Mouse (Mus musculus) midbrain, embryonic 15.5 days (tissue): ENCODE results near the gene Imp4. TPM values are rescaled to one million over a fixed set of nuclear protein-coding genes. Genes with fewer than 3 reads are reported as not detected.
"Not testable (repeated sequence)": the region's sequence is repeated elsewhere in the genome, so short reads cannot be mapped to it uniquely, and the experiment has no call there.

Experiments
- ATAC-seq: fragments of 200-750 bp; cut with Nextera tagmentation; replicated peaks from 2 replicates; pipeline ENCODE4 v1.8.0; 2017; ENCODE audit warnings: moderate TSS enrichment
- H3K27ac ChIP-seq: fragments of 300-500 bp; sonication (generic); 2 replicates; pipeline ENCODE4 v1.5.1; 2015; ENCODE audit warnings: mild to moderate bottlenecking, inconsistent platforms
- H3K27me3 ChIP-seq: fragments of 300-500 bp; sonication (generic); replicated peaks from 2 replicates; pipeline ENCODE4 v1.6.1; 2015; ENCODE audit warnings: inconsistent platforms
- H3K36me3 ChIP-seq: fragments of 300-500 bp; sonication (generic); replicated peaks from 2 replicates; pipeline ENCODE4 v1.6.1; 2015; ENCODE audit warnings: inconsistent platforms
- H3K4me1 ChIP-seq: fragments of 300-500 bp; sonication (generic); 2 replicates; pipeline ENCODE4 v1.6.1; 2015; ENCODE audit warnings: inconsistent platforms
- H3K4me2 ChIP-seq: fragments of 300-500 bp; sonication (generic); 2 replicates; pipeline ENCODE4 v1.6.1; 2015; ENCODE audit warnings: inconsistent platforms, mild to moderate bottlenecking, moderate library complexity
- H3K4me3 ChIP-seq: fragments of 300-500 bp; sonication (generic); 2 replicates; pipeline ENCODE4 v1.5.1; 2015; ENCODE audit warnings: mild to moderate bottlenecking, inconsistent platforms
- H3K9ac ChIP-seq: fragments of 300-500 bp; sonication (generic); 2 replicates; pipeline ENCODE4 v1.6.1; 2015; ENCODE audit warnings: mild to moderate bottlenecking, inconsistent platforms
- H3K9me3 ChIP-seq: fragments of 300-500 bp; sonication (generic); 2 replicates; pipeline ENCODE4 v1.6.1; 2016; ENCODE audit warnings: inconsistent platforms
- WGBS: fragments of 180-500 bp; shearing (Covaris S2); methylation state at CpG from one replicate; pipeline ENCODE4 v1.1.7; 2015; ENCODE audit warnings: mixed read lengths; 5-methylcytosine and 5-hydroxymethylcytosine counted together
- polyA plus RNA-seq: library from polyadenylated mRNA; unstranded; fragments of >200 nt; fragmentation: Nextera tagmentation; extraction: Ambion mirVana; gene quantifications from 2 replicates; pipeline ENCODE4 v1.2.1, GENCODE M21; 2015

The Imp4 gene
- polyA plus RNA-seq, 1 experiment from 2014 or later, result 54.3 TPM

DNA sequence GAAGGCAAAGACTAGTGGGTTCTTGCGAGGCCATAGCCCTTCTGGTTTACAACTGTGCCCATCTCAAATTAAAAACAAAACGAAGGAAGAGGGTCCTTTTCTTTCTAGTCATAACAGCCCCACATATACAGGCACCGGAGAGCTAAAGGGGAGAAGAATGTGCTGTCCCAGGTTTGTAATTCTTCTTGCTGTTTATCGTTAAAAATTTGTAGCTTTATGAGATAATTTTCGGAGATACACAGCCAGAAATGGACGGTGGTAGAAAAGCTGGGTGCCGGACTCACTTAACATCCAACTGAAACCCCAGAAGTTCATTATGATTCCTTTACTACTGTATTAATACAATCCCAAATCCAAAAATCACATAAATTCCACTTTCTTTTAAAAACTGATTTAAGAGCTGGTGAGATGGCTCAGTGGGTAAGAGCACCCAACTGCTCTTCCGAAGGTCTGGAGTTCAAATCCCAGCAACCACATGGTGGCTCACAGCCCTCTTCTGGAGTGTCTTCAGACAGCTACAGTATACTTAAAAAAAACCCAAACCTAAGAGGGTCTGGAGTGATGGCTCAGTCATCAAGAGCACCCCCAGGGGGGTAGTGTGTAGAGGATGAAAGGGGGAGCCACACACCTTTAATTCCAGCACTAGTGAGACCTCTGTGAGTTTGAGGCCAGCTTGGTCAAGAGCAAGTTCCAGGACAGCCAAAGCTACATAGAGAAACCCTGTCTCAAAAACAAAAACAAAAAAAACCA is 4.1 kb upstream of the Imp4 start:
- Histone ChIP-seq H3K9ac (peak overlapping the region; percentile 62), H3K4me1 (peaks cover 31% of the 10 kb centered on the region), H3K27ac (peak overlapping the region; percentile 91), H3K27me3 (no peaks in the 10 kb centered on the region), H3K4me3 (peak overlapping the region; percentile 77), H3K9me3 (no peaks in the 10 kb centered on the region), H3K4me2 (peak overlapping the region; percentile 70), H3K36me3 (no peaks in the 10 kb centered on the region; the same call in 1 of the 2 replicates)
- WGBS, result 29% methylated on average over 8 of the region's 8 CpGs
- no peak for ATAC-seq

DNA sequence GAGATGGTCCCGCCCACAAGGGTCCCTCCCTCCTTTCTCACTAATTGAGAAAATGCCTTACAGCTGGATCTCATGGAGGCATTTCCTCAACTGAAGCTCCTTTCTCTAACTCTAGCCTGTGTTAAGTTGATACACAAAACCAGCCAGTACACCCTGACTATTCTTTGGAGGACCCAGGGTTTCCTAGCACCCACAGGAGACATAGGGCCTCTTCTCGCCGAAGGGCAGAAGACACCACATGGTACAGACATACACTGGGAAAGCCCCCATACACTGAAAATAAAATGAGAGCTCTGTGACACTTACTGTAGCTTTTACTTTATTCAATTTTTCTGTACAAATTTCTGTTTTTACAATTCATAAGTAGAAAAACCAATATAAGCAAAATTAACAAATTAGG is 3.3 kb upstream of the Imp4 start:
- no peak overlapping the region for H3K9ac ChIP-seq
- peaks cover 38% of the 10 kb centered on the region for H3K4me1 ChIP-seq
- no peak for ATAC-seq
- no peak overlapping the region for H3K27ac ChIP-seq
- WGBS, result 90% methylated on average over 3 of the region's 3 CpGs
- H3K9me3 ChIP-seq, result no peaks in the 10 kb centered on the region
- no peaks in the 10 kb centered on the region for H3K27me3 ChIP-seq
- no peaks in the 10 kb centered on the region; the same call in 1 of the 2 replicates for H3K36me3 ChIP-seq
- H3K4me3 ChIP-seq, result no peak overlapping the region
- H3K4me2 ChIP-seq, result no peak overlapping the region

DNA sequence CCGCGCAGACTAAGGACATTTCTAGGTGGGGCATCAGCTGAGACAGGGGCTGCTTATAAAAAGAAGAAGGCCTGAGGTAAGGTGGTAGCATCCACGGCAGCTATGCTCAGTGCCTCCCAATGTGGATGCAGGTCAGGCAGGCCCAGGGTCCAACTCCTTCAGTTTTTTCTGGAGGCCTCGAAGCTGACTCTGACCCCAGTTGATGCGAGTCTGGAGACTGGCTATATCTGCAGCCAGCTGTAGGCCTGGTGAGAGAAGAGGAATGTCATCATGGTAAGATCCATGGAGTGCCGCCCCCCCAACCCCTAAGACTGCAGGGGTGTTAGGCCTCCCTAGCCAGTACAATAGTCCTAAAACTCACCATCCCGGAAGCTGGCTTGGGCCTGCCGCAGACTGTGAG is 2.3 kb upstream of the Imp4 start:
- H3K4me2 ChIP-seq, H3K36me3 ChIP-seq, H3K27me3 ChIP-seq, H3K27ac ChIP-seq, H3K9me3 ChIP-seq, ATAC-seq, H3K9ac ChIP-seq, H3K4me3 ChIP-seq: not testable (repeated sequence)
- peaks cover 41% of the 10 kb centered on the region for H3K4me1 ChIP-seq
- 97% methylated on average over 8 of the region's 8 CpGs for WGBS

DNA sequence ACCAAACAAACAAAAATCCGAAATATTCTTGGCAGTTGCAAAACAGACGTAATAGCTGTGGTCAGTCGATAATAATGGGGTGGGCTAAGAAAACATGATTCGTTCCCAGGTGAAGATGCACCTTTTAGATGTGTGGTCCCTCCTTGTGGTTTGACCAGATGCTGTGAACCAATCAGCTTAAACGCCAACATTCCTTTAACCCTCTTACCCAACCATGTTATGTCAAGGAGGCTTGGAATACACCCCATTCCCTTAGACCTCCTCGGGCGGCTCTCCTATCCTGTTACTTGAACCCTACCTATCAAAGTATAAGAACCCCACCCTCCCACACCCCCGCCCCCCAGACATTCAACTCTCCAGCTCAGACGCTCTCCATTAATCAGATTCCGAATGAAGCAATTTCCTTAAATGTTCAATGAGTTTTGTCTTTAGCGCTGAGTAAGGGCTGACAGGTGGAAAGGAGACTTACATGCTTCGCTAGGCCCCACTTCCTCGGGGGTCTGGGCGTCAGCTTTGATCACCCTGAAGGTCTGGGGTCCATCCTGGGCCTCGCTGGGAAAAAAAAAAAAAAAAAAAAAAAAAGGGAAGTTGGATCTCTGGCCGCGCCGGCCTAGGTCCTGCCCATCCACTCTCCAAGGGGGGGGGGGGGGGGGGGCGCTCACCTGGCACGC is 1.1 kb upstream of the Imp4 start:
- Histone ChIP-seq H3K9ac (peak overlapping the region; percentile 52), H3K4me3 (peak overlapping the region; percentile 76), H3K36me3 (peaks cover 10% of the 10 kb centered on the region), H3K4me1 (peaks cover 33% of the 10 kb centered on the region), H3K27ac (no peak overlapping the region), H3K27me3 (no peaks in the 10 kb centered on the region), H3K4me2 (peak overlapping the region; percentile 75), H3K9me3 (no peaks in the 10 kb centered on the region)
- no peak for ATAC-seq
- WGBS, result 41% methylated on average over 17 of the region's 20 CpGs

DNA sequence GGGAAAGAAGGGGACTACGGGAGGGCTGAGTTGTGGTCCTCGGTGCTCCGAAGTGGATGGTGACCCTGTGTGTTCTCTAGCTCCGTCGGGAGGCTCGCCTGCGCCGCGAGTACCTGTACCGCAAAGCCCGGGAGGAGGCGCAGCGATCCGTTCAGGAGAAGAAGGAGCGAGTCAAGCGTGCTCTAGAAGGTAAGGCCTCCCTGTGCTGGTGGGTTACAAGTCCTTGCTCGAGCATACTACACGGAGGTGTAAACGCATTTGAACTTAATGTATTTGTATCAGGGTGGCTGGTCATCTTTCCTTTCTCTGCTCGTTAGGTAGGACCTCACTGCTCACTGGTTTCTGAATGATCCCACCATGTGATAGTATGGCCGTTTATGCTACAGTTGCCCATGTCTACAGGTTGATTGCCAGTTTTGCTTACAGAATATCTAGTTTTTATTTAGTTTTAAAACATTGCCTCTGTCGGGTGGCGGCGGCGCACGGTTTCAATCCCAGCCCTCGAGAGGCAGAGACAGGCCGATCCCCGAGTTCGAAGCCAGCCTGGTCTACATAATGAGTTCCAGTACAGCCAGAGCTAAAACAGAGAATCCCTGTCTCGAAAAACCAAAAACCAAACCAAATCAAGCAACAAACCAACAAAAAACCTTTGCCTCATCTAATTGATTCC is 445 bp downstream of the Imp4 start:
- peak; percentile 51 for ATAC-seq
- WGBS, result 9% methylated on average over 31 of the region's 31 CpGs

DNA sequence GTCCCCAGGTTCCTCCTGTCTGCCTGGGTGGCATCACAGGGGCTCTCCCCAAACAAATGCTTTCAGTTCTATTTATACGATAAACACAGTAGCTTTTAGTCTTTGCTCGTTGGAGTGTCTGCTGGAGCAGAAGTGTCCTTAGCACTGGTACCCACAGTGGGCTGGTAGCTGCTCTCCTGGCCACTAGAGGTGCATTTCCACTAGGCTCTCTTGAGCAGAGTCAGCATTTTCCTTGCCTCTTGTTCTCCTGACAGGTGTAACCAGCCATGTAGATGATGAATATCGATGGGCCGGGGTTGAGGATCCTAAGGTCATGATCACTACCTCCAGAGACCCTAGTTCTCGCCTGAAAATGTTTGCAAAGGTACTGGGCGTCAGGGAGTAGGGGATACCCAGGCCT is 3.5 kb downstream of the Imp4 start:
- Histone ChIP-seq H3K4me3 (no peak overlapping the region), H3K4me1 (peaks cover 23% of the 10 kb centered on the region), H3K36me3 (peaks cover 34% of the 10 kb centered on the region), H3K9ac (no peak overlapping the region), H3K27ac (no peak overlapping the region), H3K9me3 (no peaks in the 10 kb centered on the region), H3K27me3 (no peaks in the 10 kb centered on the region), H3K4me2 (no peak overlapping the region)
- ATAC-seq, result no peak
- 96% methylated on average over 6 of the region's 6 CpGs for WGBS

More for the DNA sequence above, 445 bp downstream of the Imp4 start:
- Histone ChIP-seq H3K9me3 (no peaks in the 10 kb centered on the region), H3K27ac (peak overlapping the region; percentile 76), H3K9ac (peak overlapping the region; percentile 57), H3K4me2 (peak overlapping the region; percentile 78), H3K36me3 (peaks cover 25% of the 10 kb centered on the region), H3K4me1 (peaks cover 29% of the 10 kb centered on the region), H3K4me3 (peak overlapping the region; percentile 76), H3K27me3 (no peaks in the 10 kb centered on the region)

DNA sequence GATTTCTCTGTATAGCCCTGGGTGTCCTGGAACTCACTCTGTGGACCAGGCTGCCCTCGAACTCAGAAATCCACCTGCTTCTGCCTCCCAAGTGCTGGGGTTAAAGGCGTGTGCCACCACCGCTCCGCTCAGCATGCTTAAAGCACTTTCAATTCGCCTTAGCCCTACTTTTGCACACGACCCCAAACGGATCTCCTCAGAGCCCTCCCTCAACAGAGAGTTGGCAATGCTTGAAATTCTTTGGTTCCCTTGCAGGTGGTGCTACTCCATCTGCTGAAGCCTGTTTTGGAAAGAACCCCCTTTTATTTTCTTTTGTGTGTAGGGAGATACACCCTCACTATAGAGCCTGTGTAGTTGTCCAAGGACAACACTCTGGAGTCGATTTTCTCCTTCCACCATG is 18.8 kb downstream of the Imp4 start:
- H3K27ac ChIP-seq, result no peak overlapping the region
- ATAC-seq, result no peak
- peaks cover 10% of the 10 kb centered on the region for H3K4me1 ChIP-seq
- H3K9me3 ChIP-seq, result no peaks in the 10 kb centered on the region
- no peaks in the 10 kb centered on the region for H3K36me3 ChIP-seq
- H3K4me3 ChIP-seq, result no peak overlapping the region
- peaks cover 32% of the 10 kb centered on the region for H3K27me3 ChIP-seq
- no peak overlapping the region for H3K9ac ChIP-seq
- 31% methylated on average over 8 of the region's 8 CpGs for WGBS
- H3K4me2 ChIP-seq, result no peak overlapping the region

DNA sequence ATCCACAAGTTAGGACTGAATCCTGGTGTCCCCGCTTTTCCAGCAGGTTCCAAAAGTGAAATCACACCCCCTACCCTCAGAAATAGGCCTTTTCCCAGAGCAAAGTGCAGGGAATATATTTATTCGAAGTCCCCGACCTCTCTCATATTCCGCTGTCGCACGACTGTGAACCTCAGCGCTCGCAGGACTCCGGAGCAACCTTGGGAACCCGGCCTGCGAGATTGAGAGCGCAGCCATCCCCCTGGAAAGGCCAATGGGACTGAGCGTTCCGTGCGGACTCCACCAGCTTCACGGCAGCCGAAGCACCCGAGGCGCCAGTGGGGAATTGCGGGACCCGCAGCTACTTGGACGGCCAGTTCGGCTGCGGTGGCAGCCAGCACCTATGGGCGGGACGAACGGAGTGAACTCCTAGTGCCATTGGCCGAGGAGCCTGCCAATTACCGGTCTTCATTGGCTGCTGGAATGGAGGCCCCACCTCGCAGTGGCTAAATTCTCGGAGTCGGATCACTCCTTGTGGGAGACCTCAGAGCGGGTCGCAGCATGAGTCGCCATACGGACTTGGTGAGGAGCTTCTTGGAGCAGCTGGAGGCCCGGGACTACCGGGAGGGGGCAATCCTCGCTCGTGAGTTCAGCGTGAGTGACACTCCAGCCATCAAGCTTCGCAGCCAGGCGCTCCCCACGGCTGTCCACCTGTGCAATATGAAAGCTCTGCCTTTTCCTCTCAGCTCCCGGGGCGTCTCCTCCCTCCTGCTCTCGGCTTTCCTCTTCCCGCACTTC is 19.8 kb downstream of the Imp4 start, which contains the start of gene Ptpn18:
TSS of gene Ptpn18 (plus strand) at position 479 of the 777 bp plus-strand sequence.
- ATAC-seq, result peak; percentile 96
- H3K36me3 ChIP-seq, result no peaks in the 10 kb centered on the region
- H3K9me3 ChIP-seq, result no peaks in the 10 kb centered on the region
- H3K4me1 ChIP-seq, result peaks cover 10% of the 10 kb centered on the region
- no peak within 1 kb of the TSS for H3K27ac ChIP-seq
- peaks cover 32% of the 10 kb centered on the region for H3K27me3 ChIP-seq
- H3K4me2 ChIP-seq, result peak within 1 kb of the TSS; percentile 96
- peak within 1 kb of the TSS; percentile 51 for H3K9ac ChIP-seq
- under 1% methylated on average over 48 of the region's 48 CpGs for WGBS
- peak within 1 kb of the TSS; percentile 57 for H3K4me3 ChIP-seq

DNA sequence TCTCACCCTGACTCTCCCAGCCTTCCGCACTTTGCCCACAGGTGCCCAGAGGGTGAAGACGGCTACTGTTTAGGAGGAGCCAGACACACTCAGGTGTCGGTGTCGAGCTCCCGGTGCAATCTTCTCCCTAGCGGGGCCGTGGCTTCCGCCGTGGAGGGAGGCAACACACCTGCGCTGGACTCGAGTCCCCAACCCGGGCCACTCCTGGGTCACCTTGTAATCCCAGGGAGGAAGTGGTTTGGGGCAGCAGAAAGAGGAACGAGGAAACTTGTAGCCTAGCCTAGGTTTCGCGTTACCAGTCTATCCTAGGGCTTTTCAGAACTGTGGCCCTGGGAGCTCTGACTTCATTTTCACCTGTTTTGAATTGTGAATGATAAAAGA is 20.4 kb downstream of the Imp4 start:
- Histone ChIP-seq H3K36me3 (no peaks in the 10 kb centered on the region), H3K9me3 (no peaks in the 10 kb centered on the region), H3K4me1 (peaks cover 10% of the 10 kb centered on the region), H3K9ac (peak overlapping the region; percentile 51), H3K4me3 (peak overlapping the region; percentile 57), H3K27ac (no peak overlapping the region), H3K27me3 (peaks cover 32% of the 10 kb centered on the region), H3K4me2 (peak overlapping the region; percentile 96)
- WGBS, result 4% methylated on average over 15 of the region's 15 CpGs
- ATAC-seq, result no peak; the same call in 1 of the 2 replicates

DNA sequence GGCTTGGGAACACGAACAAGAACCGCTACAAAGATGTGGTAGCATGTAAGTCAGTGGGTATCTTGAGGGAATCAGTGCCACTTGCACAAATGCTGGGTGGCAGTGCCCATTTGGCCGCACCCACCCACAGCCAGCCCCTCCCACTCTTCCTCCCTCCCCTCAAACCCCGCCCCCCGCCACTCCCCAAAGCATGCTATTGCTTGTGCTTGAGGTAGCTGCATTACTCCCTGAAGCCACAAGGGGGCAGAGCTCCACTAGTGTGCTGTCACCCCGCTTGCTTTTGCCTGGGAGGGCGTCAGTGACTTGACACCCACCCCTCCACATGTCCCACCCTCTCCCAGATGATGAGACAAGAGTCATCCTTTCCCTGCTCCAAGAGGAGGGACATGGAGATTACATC is 23.1 kb downstream of the Imp4 start:
- no peaks in the 10 kb centered on the region for H3K36me3 ChIP-seq
- H3K9ac ChIP-seq, result no peak overlapping the region
- H3K27ac ChIP-seq, result no peak overlapping the region
- no peaks in the 10 kb centered on the region for H3K9me3 ChIP-seq
- H3K4me1 ChIP-seq, result peaks cover 10% of the 10 kb centered on the region
- H3K4me3 ChIP-seq, result no peak overlapping the region
- H3K27me3 ChIP-seq, result peaks cover 23% of the 10 kb centered on the region
- 18% methylated on average over 7 of the region's 7 CpGs for WGBS
- no peak overlapping the region for H3K4me2 ChIP-seq
- no peak for ATAC-seq

DNA sequence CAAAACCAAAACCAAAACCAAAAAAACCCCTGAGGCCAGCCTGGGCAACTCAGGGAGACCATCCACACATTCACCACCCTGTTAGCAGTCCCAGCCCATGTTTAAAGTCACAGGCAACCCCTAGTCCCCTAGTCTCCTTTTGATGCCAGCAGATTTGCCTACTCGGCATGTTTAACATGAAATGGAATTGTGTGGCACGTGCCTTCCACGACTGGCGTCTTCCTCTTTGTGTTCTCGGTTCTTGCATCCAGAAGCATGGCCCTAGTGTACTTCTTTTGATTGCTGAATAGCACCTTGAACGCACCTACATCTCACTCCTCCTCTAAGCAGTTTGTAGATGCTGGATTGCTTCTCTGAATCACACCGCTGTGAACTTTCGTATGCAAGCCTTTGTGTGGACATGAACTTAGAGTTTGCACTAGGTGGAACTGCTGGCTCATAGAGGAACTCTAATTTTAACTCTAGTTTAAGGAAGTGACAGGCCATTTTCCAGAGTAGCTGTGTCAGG is 24.7 kb downstream of the Imp4 start:
- H3K4me3 ChIP-seq, result no peak overlapping the region
- no peak for ATAC-seq

More for the DNA sequence above, 24.7 kb downstream of the Imp4 start:
- Histone ChIP-seq H3K9me3 (no peaks in the 10 kb centered on the region), H3K4me1 (peaks cover 10% of the 10 kb centered on the region), H3K27ac (no peak overlapping the region), H3K4me2 (no peak overlapping the region), H3K27me3 (peaks cover 14% of the 10 kb centered on the region), H3K9ac (no peak overlapping the region), H3K36me3 (no peaks in the 10 kb centered on the region)
- WGBS, result 92% methylated on average over 8 of the region's 8 CpGs
